8 mouse cellular contexts compared by ENCODE assay signal in the genomic region with DNA sequence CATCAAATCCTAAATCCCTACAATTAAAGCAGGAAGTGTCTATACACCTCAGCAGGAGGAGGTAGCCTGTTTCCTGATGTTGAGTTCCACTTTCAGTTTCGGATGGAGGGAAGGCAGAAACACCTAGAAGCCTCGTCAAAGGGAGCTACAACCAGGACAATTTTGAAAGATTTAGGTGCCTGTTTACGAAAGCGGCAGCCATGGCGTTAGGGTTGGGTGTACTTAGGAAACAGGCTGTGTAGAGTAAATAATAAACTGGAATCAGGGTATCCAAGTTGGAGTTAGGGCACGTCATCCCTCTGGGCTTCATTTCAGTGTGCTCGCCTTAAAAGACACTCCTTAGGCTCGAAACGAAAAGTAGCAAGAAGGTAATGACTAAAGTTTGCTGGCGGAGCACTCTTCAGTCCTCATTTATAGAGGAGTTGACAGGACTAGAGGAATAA. TPM values are rescaled to one million over a fixed set of nuclear protein-coding genes. Genes with fewer than 3 reads are reported as not detected.
DNase-seq lines count a peak whose midpoint lies in the region; ATAC-seq and TF ChIP-seq lines count a peak whose summit lies in the region.
"Had no signal": no experiment of that assay in that cellular context is flagged by ENCODE, and none has a peak within 500 bp of the region (broad histone marks: within the 10 kb centered on the region; RNA-seq: fewer than 3 reads in every experiment).

No protein-coding gene starts in this region.

- no peak for TF ChIP-seq POLR2A in small intestine, adult 2 months (IDR thresholded peaks at IDR 0.05; ENCODE audit: low read depth, low read length)

- H3K9ac ChIP-seq in forebrain, embryonic 12.5 days = peak overlapping the region; percentile 81
- peak overlapping the region; percentile 78 for H3K9ac ChIP-seq in intestine, embryonic 15.5 days
- H3K9ac ChIP-seq in lung, embryonic 14.5 days = peak overlapping the region; percentile 81

- H3K4me3 ChIP-seq in C2C12 (ENCODE audit: insufficient read depth, poor library complexity, severe bottlenecking) = peak overlapping the region; percentile 66
- peak overlapping the region; percentile 87 for H3K4me3 ChIP-seq in G1E (ENCODE audit: low read depth, low read length)
- H3K4me3 ChIP-seq in forebrain, embryonic 12.5 days (replicated peaks) = peak overlapping the region; percentile 72
- peak overlapping the region; percentile 71 for H3K4me3 ChIP-seq in intestine, embryonic 15.5 days (replicated peaks)
- peak overlapping the region; percentile 77 for H3K4me3 ChIP-seq in lung, embryonic 14.5 days (ENCODE audit: low read depth, low read length)
- H3K4me3 ChIP-seq in small intestine, adult 2 months (ENCODE audit: low read depth, low read length) = peak overlapping the region; percentile 93

- H3K4me2 ChIP-seq in forebrain, embryonic 12.5 days = peak overlapping the region; percentile 69
- peak overlapping the region; percentile 76 for H3K4me2 ChIP-seq in intestine, embryonic 15.5 days (replicated peaks)
- H3K4me2 ChIP-seq in lung, embryonic 14.5 days = peak overlapping the region; percentile 71

- peak; percentile 8 for DNase-seq in G1E (ENCODE audit: low spot score)
- no peak for DNase-seq in lung, embryonic 14.5 days
- no peak for DNase-seq in right cerebral cortex, adult 18-20 months

- no peak for ATAC-seq in G1E (ENCODE audit: extremely low read depth, insufficient number of reproducible peaks, low FRiP score, poor library complexity, severe bottlenecking)
- peak; percentile 45; the same call in 1 of the 2 replicates for ATAC-seq in forebrain, embryonic 12.5 days (ENCODE audit: low FRiP score)
- ATAC-seq in intestine, embryonic 15.5 days = peak; percentile 57
- ATAC-seq in lung, embryonic 14.5 days (ENCODE audit: insufficient read depth) = peak; percentile 37

- peaks cover 26% of the 10 kb centered on the region for H3K79me2 ChIP-seq in C2C12 (ENCODE audit: control insufficient read depth, insufficient read depth)

- TF ChIP-seq CTCF in C2C12 (IDR thresholded peaks at IDR 0.05; ENCODE audit: control insufficient read depth, insufficient read depth, insufficient read length) (no peak), G1E (IDR thresholded peaks at IDR 0.05; ENCODE audit: low read depth, low read length) (no peak)
- no peak for TF ChIP-seq CTCF in lung, embryonic 14.5 days (IDR thresholded peaks at IDR 0.05; ENCODE audit: low read depth)
- no peak for TF ChIP-seq CTCF in small intestine, adult 2 months (IDR thresholded peaks at IDR 0.05; ENCODE audit: extremely low read depth, insufficient read length, insufficient replicate concordance, low read depth, low read length)

- H3K9me3 ChIP-seq in G1E (replicated peaks) = no peaks in the 10 kb centered on the region
- H3K9me3 ChIP-seq in forebrain, embryonic 12.5 days = no peaks in the 10 kb centered on the region
- H3K9me3 ChIP-seq in intestine, embryonic 15.5 days = no peaks in the 10 kb centered on the region
- no peaks in the 10 kb centered on the region for H3K9me3 ChIP-seq in lung, embryonic 14.5 days (ENCODE audit: low read depth, low read length)

- H3K4me1 ChIP-seq in G1E (ENCODE audit: insufficient read depth, low read depth, low read length) = peaks cover 4% of the 10 kb centered on the region
- peaks cover 13% of the 10 kb centered on the region for H3K4me1 ChIP-seq in forebrain, embryonic 12.5 days
- no peaks in the 10 kb centered on the region for H3K4me1 ChIP-seq in intestine, embryonic 15.5 days (replicated peaks)
- 0 out of 2 replicates have a peak, but pooled peaks cover 3% of the 10 kb centered on the region for H3K4me1 ChIP-seq in lung, embryonic 14.5 days (ENCODE audit: insufficient read depth)
- no peaks in the 10 kb centered on the region for H3K4me1 ChIP-seq in small intestine, adult 2 months (ENCODE audit: control insufficient read depth, insufficient read depth, insufficient read length, low read length)

- H3K27ac ChIP-seq in forebrain, embryonic 12.5 days = peak overlapping the region; percentile 65; the same call in 1 of the 2 replicates
- H3K27ac ChIP-seq in intestine, embryonic 15.5 days = peak overlapping the region; percentile 91
- H3K27ac ChIP-seq in lung, embryonic 14.5 days (ENCODE audit: low read depth) = peak overlapping the region; percentile 91
- H3K27ac ChIP-seq in small intestine, adult 2 months (ENCODE audit: insufficient read depth, low read depth, low read length) = peak overlapping the region; percentile 97

- H3K79me3 ChIP-seq in C2C12 (ENCODE audit: low read depth) = peaks cover 11% of the 10 kb centered on the region

- WGBS in forebrain, embryonic 12.5 days = 4% methylated on average over 10 of the region's 10 CpGs
- under 1% methylated on average over 10 of the region's 10 CpGs for WGBS in intestine, embryonic 15.5 days
- WGBS in lung, embryonic 14.5 days = 1% methylated on average over 10 of the region's 10 CpGs
- WGBS in small intestine, adult 2 months = under 1% methylated on average over 10 of the region's 10 CpGs

- no peaks in the 10 kb centered on the region for H3K27me3 ChIP-seq in C2C12 (ENCODE audit: control insufficient read depth, insufficient read depth, insufficient read length)
- H3K27me3 ChIP-seq in G1E (ENCODE audit: insufficient read depth, low read length) = no peaks in the 10 kb centered on the region; the same call in 1 of the 2 replicates
- H3K27me3 ChIP-seq in forebrain, embryonic 12.5 days = no peaks in the 10 kb centered on the region
- H3K27me3 ChIP-seq in intestine, embryonic 15.5 days (replicated peaks) = no peaks in the 10 kb centered on the region
- H3K27me3 ChIP-seq in lung, embryonic 14.5 days (ENCODE audit: insufficient read depth, low read length) = no peaks in the 10 kb centered on the region
- H3K27me3 ChIP-seq in small intestine, adult 2 months (ENCODE audit: control insufficient read depth, insufficient read depth, low read length) = no peaks in the 10 kb centered on the region

- H3K36me3 ChIP-seq in C2C12 (ENCODE audit: control insufficient read depth, insufficient read depth) (peaks cover 32% of the 10 kb centered on the region), G1E (replicated peaks) (peaks cover 37% of the 10 kb centered on the region)
- H3K36me3 ChIP-seq in forebrain, embryonic 12.5 days (replicated peaks) = peaks cover 26% of the 10 kb centered on the region
- H3K36me3 ChIP-seq in intestine, embryonic 15.5 days = peaks cover 12% of the 10 kb centered on the region
- peaks cover 31% of the 10 kb centered on the region for H3K36me3 ChIP-seq in lung, embryonic 14.5 days (ENCODE audit: insufficient read depth)
- peaks cover 26% of the 10 kb centered on the region for H3K36me3 ChIP-seq in small intestine, adult 2 months (ENCODE audit: control insufficient read depth, insufficient read depth, low read length)

- H3ac ChIP-seq in C2C12 (ENCODE audit: control insufficient read depth, insufficient read length, low read depth) = peak overlapping the region; percentile 93

TF ChIP-seq in C2C12, 6 proteins besides CTCF, POLR2A, EP300 and RAD21:
- TF ChIP-seq CEBPB (IDR thresholded peaks at IDR 0.05; ENCODE audit: low read depth) = no peak
TF ChIP-seq in C2C12: peak in this region for 0.

RNA-seq across cellular contexts. Expression of gene Tbrg1, which starts 0.7 kb away (rescaled TPM):
- polyA plus RNA-seq in C2C12 (2012; fragmentation: generic; extraction: Trizol) (89.7 TPM), G1E (2012) (71.7 and 82.7 TPM in 2 replicates)
- total RNA-seq in G1E (2014; fragmentation: Nextera tagmentation) (110 and 123 TPM in 2 replicates), G1E (2017) (122 and 157 TPM in 2 replicates)
- polyA plus RNA-seq in forebrain, embryonic 12.5 days (2016; fragmentation: Nextera tagmentation; extraction: Ambion mirVana) = 109 and 114 TPM in 2 replicates
- polyA plus RNA-seq in intestine, embryonic 15.5 days (2015; fragmentation: Nextera tagmentation; extraction: Ambion mirVana) = 162 and 171 TPM in 2 replicates
- 128 and 139 TPM in 2 replicates for polyA plus RNA-seq in lung, embryonic 14.5 days (2014; fragmentation: Nextera tagmentation; extraction: Ambion mirVana)
- polyA plus RNA-seq in small intestine, adult 2 months (2012; rRNA removed) = 22.4 and 45.1 TPM in 2 replicates

RNA-seq across cellular contexts. Expression of gene Panx3, which starts 12.6 kb away (rescaled TPM):
- polyA plus RNA-seq in C2C12 (2012; fragmentation: generic; extraction: Trizol) (not detected), G1E (2012) (not detected in 2 replicates)
- total RNA-seq in G1E (2014; fragmentation: Nextera tagmentation) (not detected in 2 replicates), G1E (2017) (0.06 and 0.16 TPM in 2 replicates)
- 0.19 TPM in 2 replicates for polyA plus RNA-seq in forebrain, embryonic 12.5 days (2016; fragmentation: Nextera tagmentation; extraction: Ambion mirVana)
- not detected in 2 replicates for polyA plus RNA-seq in intestine, embryonic 15.5 days (2015; fragmentation: Nextera tagmentation; extraction: Ambion mirVana)
- not detected in 2 replicates for polyA plus RNA-seq in lung, embryonic 14.5 days (2014; fragmentation: Nextera tagmentation; extraction: Ambion mirVana)
- not detected in 2 replicates for polyA plus RNA-seq in small intestine, adult 2 months (2012; rRNA removed)
- polyA plus RNA-seq: gonadal fat pad, adult 2 months had no signal

RNA-seq across cellular contexts. Expression of gene Spa17, which starts 42.9 kb away (rescaled TPM):
- polyA plus RNA-seq in C2C12 (2012; fragmentation: generic; extraction: Trizol) (1.2 TPM), G1E (2012) (1.7 and 1.8 TPM in 2 replicates)
- total RNA-seq in G1E (2014; fragmentation: Nextera tagmentation) (12.4 and 21.1 TPM in 2 replicates), G1E (2017) (12.1 and 13.0 TPM in 2 replicates)
- polyA plus RNA-seq in forebrain, embryonic 12.5 days (2016; fragmentation: Nextera tagmentation; extraction: Ambion mirVana) = 18.9 and 21.2 TPM in 2 replicates
- polyA plus RNA-seq in intestine, embryonic 15.5 days (2015; fragmentation: Nextera tagmentation; extraction: Ambion mirVana) = 3.7 and 3.8 TPM in 2 replicates
- 7.1 and 7.5 TPM in 2 replicates for polyA plus RNA-seq in lung, embryonic 14.5 days (2014; fragmentation: Nextera tagmentation; extraction: Ambion mirVana)
- 0.39 and 0.42 TPM in 2 replicates for polyA plus RNA-seq in small intestine, adult 2 months (2012; rRNA removed)

RNA-seq across cellular contexts. Expression of gene Olfr160, which starts 59.6 kb away (rescaled TPM):
- polyA plus RNA-seq in C2C12 (2012; fragmentation: generic; extraction: Trizol) = not detected
- total RNA-seq in G1E (2014; fragmentation: Nextera tagmentation) = not detected in 2 replicates
- 0.05 and 0.12 TPM in 2 replicates for total RNA-seq in G1E (2017)
- polyA plus RNA-seq in G1E (2012) = not detected in 2 replicates
- polyA plus RNA-seq in forebrain, embryonic 12.5 days (2016; fragmentation: Nextera tagmentation; extraction: Ambion mirVana) = not detected in 2 replicates
- polyA plus RNA-seq in intestine, embryonic 15.5 days (2015; fragmentation: Nextera tagmentation; extraction: Ambion mirVana) = not detected in 2 replicates
- not detected in 2 replicates for polyA plus RNA-seq in lung, embryonic 14.5 days (2014; fragmentation: Nextera tagmentation; extraction: Ambion mirVana)
- not detected in 2 replicates for polyA plus RNA-seq in small intestine, adult 2 months (2012; rRNA removed)
- polyA plus RNA-seq: gonadal fat pad, adult 2 months had no signal
